Mouse (Mus musculus): ENCODE measurements around the gene Tspoap1.
A peak's percentile ranks its signal among the peaks of the same experiment; 100 is the strongest.

DNA sequence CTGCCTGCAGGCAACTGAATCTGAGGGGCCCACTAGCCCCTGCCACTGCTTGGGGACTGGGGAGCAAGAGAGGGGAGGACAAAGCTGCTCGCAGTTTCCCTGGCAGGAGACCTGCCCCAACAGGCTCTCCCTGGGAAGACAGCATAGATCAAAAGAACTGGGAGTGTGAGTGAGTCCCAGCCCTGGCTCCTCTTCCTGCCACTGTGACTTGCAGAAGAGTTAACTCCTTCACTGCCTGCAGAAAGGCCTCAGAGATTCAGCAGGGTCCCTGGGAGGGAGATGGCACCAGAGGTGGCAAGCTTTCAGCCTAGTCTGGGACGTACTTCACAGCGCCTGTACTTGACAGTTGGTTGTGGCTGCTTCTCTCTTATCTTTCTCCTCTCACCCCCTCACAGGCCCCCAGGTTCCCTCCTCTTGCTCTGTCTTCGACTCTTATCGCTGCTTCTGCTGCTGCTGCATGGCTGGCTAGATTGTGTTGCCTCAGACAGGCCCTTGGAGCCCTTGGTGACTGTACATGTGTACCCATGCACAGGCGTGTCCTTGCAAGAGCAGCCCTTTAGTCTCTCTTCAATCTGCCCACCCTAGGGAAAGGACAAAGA lies 34.3 kb upstream of the Tspoap1 start:
- no peak for TF ChIP-seq CTCF (IDR thresholded peaks at IDR 0.05; ENCODE audit: low read depth)
- TF ChIP-seq EP300 (IDR thresholded peaks at IDR 0.05; ENCODE audit: low read depth), result peak; percentile 99

Data from liver, postnatal 0 days (tissue).